Mouse (Mus musculus): ENCODE measurements around the gene Hhipl1.

The Hhipl1 gene

DNA sequence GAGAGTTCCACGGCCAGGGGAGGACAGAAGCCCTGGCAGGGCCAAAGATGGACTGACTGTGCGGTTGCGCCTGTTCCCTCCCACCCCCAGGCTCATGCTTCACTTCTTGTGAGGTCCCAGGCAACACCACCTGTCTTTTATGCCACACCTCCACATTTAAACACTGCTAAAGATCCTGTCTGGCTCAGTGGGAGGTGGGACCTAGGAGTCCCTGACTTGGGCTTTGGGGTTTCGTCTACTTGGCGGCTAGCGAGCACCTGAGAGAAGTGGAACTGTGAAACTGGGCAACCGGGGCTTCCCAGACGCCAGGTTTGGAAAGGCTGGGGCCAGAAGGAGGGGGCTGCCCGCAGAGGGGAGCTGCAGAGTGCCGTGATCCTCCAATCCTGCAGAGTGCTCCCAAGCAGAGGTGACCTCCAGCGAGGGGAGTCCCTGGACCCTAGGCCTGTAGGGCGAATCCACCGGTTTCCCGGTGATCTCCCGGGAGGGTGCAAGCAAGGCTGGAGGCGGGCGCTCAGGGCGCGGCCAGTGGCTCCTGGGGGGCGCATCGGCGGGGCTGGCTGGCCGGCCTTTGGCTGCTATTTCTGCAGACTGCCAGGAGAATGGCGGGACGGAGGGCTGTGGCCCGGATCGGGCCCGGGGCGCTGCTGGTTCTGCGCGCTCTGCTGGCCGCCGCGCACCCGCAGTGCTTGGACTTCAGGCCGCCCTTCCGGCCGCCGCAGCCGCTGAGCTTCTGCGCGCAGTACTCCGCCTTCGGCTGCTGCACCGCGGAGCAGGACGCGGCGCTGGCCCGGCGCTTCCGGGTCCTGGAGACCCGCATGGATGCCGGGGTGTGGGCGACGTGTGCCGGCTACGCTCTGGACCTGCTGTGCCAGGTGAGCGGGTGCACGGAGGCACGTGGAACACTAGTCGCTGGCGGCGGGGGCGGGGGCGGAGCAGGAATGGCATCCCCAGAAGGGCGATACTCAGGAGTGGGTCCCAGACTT is at the start of gene Hhipl1:
TSS of gene Hhipl1 (plus strand) at position 459 of the 983 bp plus-strand sequence.
- DNase-seq (ENCODE audit: low read depth, low spot score) = no peak

DNA sequence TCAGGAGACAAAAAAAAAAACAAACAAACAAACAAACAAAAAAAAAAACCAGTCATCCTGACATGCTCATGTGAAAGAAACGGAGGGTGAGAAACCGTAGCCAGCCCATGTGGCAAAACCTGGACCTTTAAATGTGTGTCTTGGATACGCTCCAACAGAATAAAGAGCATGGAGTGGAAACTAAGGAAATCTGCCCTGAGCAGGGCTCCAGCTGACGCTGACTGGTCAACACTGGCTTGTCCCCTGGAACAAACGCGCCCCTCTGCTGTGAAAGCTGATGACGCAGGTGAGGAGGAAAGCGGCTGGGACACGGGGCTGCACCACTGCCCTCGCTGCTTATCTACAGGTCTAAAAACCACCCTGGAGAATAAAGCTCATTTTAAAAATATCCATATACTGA is 49.3 kb upstream of the Hhipl1 start:
- no peak for DNase-seq (ENCODE audit: low read depth, low spot score)

DNA sequence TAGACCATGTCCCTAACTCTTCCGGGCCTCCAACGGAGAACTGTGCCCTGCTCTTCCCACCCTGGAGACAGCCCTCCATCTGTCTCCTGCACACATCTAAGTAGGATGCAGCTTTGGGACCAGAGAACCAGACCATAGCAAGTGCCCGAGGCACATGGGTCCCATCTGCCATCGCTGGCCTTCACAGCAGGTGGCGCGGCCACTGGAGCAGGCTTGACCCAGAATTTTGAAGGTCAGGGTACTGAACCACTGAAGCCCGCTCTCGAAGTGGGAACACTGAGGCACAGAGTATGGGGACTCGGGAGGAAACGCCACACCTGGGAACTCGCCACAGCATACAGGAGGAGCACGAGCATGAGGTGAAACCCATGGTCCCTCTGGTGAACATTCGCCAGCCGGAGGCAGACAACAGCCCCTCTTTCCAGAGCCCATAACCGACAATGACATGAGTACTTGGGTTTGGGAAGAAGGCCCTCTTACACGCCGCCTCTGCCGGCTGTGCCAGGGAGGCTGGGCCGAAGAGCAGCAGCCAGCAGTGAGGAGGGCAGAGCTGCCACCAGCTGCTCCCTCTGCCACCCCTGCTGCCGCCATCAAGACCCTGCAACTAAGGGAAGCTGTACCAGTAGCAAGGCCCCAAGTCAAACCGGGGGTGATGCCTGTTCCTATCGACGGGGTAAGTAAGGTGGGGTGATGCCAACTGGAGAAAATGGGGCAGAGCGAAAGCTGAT is 46.6 kb upstream of the Hhipl1 start:
- DNase-seq (ENCODE audit: low read depth, low spot score) = no peak

DNA sequence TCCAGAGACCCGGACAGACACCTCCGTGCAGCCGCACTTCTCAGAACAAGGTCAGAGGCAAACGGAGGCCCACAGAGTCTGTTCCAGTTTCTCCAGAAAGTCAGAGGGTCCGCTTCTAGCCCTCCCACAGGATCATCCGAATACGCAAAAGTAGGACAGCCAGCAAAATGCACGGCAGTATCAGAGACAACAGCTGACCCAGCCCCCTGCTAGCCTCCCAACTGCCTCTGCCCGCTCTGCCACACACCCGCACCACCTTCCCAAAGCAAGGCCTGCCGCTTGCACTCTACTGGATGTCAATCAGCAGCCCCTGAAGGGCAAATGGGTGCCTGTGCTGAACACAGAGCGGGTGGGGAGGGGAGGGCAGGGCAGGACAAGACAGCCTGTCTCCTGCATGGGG is 45.1 kb upstream of the Hhipl1 start:
- no peak for DNase-seq (ENCODE audit: low read depth, low spot score)

DNA sequence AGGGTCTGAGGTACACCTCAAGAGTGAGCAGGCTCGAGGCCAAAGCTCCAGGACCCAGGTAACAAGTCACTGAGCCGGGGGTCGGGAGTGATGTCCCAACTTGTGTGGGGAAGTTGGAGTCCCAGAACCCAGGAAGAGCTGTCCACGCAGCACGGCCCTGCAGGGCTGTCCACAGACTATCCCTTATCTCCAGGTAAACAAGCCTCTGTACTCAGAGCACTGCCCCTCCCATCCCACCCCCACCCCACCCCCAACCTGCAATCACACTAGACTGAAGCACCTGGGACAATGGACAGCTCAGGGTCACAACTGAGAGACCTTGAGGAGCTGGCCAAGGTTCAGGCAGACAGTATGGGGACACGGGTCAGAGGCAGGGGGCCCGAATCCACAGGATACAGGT is 41.2 kb upstream of the Hhipl1 start:
- DNase-seq (ENCODE audit: low read depth, low spot score) = no peak

DNA sequence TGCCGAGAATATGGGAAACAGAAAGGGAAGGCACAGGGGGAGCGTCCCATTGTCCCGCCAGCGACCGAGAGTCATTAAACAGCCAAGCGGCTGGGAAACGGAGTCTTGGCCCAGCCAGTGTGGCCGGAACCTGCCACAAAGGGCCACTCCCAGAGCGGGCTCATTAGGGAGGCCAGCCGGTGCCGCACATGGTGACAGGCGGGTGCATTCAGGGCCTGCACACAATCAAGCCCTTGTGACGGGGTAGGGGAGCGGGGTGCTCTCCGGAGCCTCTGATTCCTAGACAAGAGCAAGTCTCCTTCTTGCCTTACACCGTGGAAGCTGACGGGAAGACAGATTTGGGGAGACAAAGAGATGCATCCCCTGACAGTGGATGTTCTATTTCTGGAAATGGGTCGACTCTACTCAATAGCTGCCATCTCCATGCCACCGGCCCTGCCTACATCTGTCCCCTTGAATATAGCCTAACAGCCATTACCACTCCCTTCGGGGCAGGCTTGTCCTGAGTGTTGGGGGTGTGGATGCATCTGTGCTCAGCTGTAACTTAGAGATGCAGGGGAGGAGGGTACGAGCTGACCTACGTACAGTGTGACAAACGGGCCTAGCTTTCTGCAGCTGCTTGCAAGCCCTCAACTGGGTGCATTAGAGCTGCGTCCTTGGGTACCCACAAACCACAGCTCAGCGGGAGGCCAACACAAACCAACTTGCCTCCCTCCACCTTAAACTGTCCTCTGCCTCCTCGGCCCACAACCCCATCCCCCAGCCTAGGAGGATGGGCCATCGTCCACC is 40.0 kb upstream of the Hhipl1 start:
- no peak for DNase-seq (ENCODE audit: low read depth, low spot score)

DNA sequence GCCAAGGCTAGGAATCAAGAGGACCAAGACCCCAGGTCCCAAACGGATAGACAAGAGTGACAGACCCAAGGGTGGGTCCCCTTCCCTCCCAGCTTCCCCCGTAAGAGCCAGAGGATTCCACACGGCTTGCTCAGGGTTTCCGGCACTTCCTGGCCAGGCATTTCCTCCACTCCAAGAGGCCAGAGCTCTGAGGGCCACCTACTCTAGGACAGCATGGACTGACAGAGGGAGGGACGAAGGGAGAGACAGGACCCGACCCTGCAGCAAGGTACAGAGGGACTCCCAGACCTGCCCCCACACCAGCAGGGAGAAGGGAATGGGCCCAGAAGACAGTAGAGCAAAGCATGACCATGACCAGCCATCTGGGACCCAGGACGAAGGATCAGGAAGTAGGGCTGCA is 38.4 kb upstream of the Hhipl1 start:
- DNase-seq (ENCODE audit: low read depth, low spot score) = no peak

DNA sequence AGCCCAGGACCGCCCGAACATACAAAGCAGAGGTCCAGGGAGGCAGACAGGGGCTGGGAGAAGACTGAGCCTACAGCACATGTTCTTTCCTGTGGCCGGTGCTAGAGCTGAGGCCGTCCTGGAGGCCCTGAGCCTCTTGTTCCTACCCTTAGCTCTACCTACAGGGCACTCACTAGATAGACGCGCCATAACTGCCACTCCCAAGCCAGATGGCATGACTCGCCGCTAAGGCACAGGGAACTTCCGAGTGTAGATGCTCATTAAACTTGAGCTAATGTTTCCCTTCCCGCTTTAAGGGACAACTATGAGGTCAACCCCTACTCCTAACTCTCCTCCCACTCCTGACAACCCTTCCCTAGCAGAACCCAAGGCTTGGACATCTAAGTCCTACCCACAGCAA is 37.1 kb upstream of the Hhipl1 start:
- DNase-seq (ENCODE audit: low read depth, low spot score) = peak; percentile 35

DNA sequence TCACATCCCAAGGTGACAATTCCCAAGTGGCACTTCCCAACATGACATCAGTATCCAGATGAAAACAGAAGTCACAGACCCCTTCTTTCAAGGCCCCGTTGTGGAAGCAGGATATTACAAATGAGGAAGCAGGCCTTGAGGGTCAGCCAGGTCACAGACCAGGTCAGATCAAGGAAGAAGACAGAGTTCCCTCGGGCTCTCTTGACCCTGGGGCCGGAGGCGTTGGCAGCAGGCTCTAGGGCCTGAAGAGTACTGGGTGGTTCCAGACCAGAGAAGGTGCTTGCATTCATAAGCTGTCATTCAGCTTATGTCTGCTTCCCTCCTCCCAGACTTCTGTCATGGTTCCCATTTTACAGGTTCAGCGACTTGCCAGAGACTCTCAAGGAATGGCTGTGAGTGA is 36.4 kb upstream of the Hhipl1 start:
- DNase-seq (ENCODE audit: low read depth, low spot score) = no peak

DNA sequence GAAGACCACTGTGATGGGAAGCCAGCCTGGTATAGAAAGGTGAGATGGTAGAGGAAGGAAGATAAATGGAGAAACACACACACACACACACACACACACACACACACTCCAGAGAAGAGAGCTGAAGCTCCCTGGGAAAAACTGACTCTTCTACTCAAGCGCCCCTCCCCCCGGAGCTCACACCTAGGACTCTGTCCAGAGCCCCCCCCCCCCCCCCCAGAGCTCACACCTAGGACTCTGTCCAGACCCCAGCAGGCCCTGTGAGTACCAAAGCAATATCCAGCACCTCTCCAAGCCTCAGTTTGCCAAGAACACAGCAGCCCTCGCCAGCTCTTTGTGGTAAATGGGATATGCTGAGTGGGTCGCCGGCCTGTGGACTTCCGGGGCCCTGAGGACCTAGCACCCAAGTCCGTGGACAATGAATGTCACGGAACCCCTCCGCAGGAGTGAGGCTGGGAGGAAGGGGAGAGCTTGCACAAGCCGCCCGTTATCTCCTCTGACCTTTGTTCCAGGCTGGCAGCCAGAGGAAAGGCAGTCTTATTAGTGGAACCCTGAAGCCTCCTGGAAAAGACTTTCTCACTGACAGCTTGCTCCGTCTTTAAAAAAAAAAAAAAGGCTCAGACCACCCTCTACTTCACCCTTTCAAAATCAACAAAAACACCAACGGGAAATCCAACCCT is 35.7 kb upstream of the Hhipl1 start:
- DNase-seq (ENCODE audit: low read depth, low spot score) = no peak

DNA sequence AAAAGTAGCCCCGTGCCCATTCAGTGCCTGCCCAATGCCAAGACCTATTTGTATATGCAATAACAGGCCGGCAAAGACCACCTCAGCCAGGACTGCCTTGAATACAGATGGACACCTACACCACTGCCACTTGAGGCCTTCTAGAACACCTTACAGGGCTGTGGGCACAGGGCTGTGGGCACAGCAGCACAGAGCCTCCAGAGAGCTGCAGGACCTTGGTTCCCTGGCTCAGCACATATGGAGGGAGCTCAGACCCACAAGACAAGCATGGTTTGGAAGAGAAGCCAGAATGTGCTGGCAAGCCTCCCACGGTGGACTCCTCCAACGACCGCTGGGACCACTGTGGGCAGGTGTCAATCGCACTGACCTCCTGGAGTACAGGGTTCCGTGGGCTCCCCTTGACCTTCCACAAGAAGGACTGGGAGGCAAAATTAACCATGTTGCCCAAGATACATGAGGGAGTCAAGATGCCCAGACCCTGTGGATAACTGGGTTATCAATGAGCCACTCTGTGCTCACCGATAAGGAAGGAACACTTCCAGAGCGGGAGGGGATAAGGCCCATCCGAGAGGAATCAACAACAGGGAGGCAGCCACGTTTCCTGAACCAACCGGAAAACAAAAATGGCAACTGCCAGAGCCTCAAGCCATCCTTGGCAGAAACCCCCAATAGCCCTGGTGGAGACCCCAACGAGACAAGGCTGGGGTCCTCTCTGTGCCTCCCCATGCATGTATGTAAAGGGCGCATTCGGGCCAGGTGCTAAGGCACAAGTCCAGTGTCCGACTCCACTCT is 34.5 kb upstream of the Hhipl1 start:
- DNase-seq (ENCODE audit: low read depth, low spot score) = no peak

DNA sequence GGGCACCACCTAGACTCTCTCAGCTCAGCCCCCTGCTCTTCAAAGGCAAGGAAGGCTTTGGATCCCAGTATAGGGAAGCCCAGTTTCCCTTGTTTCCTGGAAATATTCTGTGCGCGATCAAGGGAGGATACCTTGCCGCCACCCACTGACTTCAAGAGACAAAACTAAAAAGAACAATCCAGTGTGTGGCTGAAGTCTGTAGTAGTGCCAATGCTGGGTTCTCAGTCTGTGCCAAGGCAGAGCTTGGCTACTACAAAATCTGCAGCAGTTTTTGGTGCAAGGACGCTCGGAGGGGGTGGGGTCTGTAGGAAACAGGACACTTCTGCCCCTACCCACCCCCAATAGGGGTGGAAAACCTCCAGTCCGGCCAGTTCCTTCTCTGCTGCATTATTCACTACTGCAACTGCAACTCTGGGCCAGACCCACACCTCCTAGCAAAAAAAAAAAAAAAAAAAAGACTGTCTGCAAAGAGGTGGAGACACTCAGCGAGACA is 33.9 kb upstream of the Hhipl1 start:
- no peak for DNase-seq (ENCODE audit: low read depth, low spot score)

DNA sequence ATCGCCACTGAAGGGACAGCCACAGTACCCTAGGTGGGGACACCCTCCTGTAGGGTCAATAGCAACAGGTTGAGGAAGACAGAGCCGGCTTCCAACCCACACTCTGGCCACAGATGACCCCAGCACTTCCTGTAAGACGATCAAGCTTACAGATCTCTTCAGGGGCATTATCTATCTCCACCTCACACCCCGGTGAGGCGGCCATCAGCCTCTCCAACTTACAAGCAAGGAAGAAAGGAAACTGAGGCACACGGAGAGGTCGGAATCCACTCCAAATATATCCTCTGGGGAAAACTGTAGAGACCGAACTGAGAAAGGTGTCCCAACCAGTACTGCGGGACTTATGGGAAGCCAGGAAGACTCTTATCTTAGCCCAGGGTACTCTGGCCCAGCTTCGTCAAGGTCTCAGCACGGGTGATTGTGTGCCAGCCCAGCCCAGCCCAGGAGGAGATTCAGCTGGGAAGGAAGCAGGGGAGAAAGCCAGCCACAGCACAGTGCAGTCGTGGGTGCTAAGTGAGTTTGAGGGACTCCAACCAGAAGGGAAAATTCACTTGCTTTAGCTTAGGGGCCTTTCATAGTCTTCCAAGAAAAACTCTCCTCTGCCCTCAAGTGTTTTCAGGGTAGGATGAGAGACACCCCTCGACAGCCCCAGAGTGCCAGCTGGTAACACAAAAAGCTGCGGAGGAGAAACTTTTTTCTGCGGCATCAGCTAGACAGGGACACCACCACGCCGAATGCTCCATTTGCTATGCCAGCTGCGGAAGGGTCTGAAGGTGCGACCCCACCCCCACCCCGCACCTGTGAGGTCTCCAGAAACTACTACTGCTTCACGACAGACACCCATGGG is 32.4 kb upstream of the Hhipl1 start:
- DNase-seq (ENCODE audit: low read depth, low spot score) = no peak

DNA sequence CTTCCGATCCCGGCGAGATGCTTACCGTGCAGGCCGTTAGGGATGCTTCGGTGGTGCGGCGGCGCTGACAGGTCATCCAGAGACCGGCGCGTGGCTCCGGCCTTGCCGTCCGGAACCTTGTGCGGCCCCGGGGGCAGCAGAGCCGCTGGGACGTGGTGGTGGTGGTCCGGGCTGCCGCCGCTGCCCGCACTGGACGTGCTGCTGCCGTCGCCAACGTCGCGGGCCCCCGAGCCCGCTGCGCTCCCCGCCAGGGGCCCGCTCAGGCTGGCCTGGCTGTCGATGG is 31.8 kb upstream of the Hhipl1 start:
- DNase-seq (ENCODE audit: low read depth, low spot score) = no peak

DNA sequence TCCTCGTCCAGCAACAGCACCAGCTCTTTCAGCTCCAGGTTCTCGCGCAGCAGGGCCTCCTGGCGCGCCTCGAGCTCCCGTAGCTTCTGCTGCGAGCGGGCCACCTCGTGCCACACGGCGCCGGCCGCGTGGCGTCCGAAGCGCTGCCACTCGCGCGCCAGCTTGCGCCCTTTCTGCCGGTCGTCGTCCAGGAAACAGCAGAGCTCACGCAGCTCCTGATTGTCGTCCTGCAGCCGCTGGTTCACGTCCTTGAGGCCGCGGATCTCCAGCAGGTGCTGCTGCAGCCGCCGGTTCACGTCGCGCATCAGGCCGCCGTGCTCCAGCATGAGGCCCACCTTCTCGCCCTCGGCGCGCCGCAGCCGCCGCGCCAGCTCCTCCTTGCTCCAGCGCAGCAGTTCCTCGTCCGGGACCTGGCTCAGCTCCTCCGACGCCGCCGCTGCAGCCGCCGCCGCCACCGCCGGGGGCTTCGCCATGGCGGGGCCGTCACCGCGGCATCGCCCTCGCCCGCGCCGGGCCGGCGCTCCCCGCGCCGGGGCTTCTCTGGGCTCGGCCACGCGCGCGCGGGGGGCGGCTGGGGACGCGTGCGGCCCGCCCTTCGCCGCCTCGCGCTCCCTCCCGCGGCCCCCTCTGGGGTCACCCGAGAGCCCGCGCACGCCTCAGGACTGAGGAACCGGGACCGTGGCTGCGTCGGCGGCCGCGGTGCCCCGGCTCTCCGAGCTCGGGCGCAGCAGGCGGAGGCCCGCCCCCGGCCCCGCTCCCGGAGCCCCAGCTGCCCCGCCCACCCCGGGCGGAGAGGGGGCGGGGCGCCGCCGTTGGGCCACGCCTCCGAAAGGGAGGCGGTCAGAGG is 31.2 kb upstream of the Hhipl1 start, which contains the start of gene Ccdc85c:
TSS of gene Ccdc85c (minus strand) at position 765 of the 847 bp plus-strand sequence.
- DNase-seq (ENCODE audit: low read depth, low spot score) = no peak

DNA sequence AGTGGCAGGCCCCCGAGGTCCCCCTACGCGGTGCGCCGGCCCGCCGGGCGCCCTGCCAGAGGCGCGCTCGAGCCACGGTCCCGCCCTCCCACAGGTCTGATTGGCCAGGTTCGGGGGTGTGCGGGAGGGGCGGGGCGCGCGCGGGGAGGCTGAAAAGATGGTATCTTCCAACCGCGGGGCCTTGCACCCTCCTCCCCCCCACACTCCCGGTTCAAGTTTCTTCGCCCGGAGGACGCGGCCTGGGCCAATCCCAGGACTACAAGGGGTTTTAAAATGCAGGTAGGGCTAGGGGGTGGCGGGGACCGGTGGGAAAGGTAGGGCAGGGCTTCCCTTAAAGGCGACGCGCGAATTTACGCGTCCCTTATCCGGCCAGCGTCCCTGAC is 30.6 kb upstream of the Hhipl1 start:
- peak; percentile 88 for DNase-seq (ENCODE audit: low read depth, low spot score)

DNA sequence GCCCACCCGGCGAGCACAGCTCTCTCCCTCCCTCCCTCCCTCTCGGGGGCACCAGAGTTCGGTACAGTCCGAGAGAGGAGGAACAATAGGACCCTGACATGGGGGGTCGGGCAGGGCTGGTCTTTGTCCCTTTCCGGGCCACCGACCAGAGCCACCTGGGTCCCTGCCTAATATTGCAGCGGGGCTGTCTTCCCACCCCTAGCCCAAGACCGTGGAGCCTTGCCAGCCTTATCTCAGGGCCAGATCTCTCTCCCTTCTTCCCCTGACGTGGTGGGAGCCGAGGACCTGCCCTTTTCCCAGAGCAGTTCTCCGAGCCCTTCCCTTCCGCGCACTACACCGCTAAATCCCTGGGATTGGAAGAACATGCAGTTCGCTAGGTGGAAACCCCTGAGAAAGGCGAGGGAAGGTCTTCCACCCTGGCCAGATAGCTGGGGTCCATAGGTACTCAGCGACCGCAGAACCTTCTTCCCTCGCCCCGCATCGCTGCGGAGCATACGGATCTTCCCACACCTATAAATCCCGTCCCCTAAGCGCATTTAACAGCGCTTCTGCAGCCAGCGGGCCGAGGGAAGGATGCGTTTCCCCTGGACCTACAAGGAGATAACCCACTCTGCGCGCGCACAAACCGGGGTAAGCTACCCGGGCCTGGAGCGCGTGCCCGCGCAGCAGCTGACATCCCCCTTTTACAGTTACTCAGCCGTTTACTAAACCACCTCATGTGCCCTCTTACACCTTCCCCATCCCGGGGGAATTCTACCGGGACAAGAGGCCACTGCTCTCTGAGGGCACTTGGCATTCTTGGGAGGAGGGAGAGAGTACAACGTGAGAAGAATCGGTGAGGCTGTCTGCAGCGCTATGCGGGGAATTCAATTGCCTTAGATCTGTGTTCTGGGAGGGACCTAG is 29.9 kb upstream of the Hhipl1 start:
- peak; percentile 45 for DNase-seq (ENCODE audit: low read depth, low spot score)
